Mouse (Mus musculus) v-Abl transformed pro-B cells (cell line): ENCODE results near the gene Kmt5b.

Experiments
- in situ Hi-C, 2 experiments: fragments of 400-800 bp; cut with MboI; formaldehyde crosslinking; loops; one replicate each; pipeline ENCODE4 v1.15.1; 2025; ENCODE audit not compliant: unreplicated experiment in 2 of 2

The Kmt5b gene

DNA sequence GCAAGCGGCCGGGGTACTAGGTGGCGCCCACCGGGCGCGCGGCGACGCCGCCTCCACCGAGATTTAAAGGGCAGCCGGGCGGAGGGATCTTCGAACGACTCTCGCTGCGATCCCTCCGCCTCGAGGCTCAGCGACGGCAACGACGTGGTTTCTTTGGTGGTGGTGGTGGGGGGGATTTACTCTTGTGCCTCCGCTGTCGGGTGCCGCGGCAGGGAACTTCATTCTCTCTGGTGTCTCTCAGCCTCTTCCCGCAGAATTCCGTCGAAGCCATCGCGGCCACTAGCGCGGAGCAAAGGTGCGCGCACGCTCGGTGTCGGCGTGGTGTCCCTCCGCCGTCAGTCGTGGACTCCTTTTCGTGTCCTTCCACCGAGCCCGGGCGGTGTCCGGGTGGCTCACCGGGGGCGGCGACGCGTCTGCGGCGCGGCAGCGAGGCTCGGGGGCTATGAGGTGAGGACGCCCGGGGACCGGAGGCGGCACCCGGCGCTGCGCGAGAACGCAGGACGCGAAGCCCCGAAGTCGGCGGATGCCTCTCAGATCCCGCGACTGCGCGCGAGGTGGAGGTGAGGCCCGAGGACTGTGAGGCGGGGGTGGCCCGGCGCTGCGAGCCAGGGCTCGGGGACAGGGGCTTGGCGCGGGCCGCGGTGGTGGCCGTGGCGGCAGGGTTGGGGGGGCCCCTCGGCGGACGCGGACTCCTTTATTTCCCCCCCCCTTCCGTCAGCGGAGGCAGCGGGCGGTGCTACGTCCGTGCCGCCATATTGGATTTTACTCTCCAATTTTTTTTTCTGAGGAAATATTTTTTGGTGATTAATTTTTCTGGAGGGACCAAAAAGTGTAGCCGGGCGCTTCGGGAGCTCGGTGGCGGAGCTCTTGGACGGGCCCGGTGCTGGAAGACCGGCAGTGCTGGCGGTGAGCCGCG, 818 bp downstream of the Kmt5b start:
- in situ Hi-C loops: no loop called here

GRCm38 (mm10) chr19:3768697-3769383, 1.6 kb downstream of the Kmt5b start:
- in situ Hi-C loops: no loop called here

- in situ Hi-C loops: no loop called here
Measured at GRCm38 (mm10) chr19:3769533-3769932, 2.3 kb downstream of the Kmt5b start.

DNA sequence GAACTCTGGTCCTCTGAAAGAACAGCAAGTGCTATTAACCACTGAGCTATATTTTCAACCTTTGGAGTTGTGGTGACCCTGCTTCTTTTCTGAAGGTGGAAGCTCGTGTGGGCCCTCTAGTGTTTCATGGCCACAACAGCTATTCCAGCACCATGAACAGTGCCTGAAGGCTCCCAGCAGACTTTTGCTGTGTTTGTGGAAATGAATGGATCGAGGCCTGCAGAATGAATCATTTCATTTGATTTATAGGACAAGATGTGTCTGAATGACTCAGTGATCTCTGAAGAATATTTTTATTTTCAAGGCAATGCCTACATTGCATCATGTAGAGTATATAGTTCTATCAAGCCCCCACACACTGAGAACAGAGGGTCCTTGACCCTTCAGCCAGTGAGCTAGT, 6.9 kb downstream of the Kmt5b start:
- in situ Hi-C loops: loop anchor here in 1 of 2 experiments (10.0 kb wide), 1 partner anchor 221 kb away; the partner anchor contains the start of gene Tbx10

DNA sequence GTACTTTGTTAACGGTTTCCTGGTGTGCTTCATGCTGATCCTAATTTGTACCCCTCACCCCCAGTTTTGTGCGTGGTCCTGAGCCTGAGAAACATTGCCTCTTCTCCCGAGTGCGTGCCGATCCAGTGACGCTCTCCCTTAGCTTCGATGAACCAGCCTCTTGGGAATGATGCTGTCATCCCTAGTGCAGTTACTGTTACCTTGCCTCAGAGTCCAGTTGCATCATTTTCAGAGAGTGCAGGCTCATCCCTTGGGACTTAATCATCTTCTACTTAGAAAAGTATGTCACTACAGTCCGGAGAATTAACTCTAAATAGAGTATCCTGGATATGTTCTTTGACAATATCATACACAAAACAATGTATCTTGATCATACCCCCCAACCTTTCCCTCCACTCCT, 11.5 kb downstream of the Kmt5b start:
- in situ Hi-C loops: loop anchor here in 1 of 2 experiments (10.0 kb wide), 1 partner anchor 216 kb away; the partner anchor contains the start of gene Tbx10

GRCm38 (mm10) chr19:3790077-3790476, 22.9 kb downstream of the Kmt5b start:
- in situ Hi-C loops: loop anchor here (5.0 kb wide), 1 partner anchor 192 kb away; no protein-coding TSS in a partner anchor

- in situ Hi-C loops: no loop called here
Measured at GRCm38 (mm10) chr19:3805526-3805925, 38.3 kb downstream of the Kmt5b start.

DNA sequence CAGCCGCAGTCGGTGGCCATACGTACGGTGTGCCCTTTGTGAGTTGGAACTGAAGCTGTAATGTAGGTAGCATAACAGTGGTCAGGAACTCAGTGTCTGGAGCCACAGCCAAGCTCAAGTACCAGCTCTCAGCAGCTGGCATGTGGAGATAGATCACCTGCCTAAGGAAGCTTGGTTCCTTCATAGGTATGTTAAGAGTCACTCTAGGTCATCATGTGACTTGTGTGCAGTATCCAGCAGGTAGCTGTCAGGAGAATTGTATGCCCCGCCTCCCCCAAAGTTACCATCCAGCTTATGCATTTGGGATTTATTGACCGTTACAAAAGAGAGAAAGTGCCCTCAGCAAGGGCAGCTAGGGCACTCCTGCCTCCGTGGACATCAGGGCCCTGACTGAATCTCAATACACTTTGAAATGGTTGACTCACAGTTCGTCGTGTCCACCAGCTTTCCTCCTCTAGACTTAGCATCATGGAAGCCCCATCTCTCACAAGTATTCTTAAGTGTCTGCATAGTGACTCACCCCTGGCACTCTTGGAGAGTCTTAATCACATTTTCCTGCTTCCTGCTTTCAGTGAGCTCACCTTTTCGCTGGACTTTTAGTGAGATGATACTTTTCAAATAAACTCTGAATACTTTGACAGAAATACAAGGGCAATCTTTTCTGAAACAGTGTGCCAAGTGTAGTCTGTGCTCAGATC, 43.5 kb downstream of the Kmt5b start:
- in situ Hi-C loops: no loop called here

- in situ Hi-C loops: no loop called here
Measured at GRCm38 (mm10) chr19:3814461-3814860, 47.2 kb downstream of the Kmt5b start.

GRCm38 (mm10) chr19:3815824-3816223, 48.6 kb downstream of the Kmt5b start:
- in situ Hi-C loops: no loop called here

DNA sequence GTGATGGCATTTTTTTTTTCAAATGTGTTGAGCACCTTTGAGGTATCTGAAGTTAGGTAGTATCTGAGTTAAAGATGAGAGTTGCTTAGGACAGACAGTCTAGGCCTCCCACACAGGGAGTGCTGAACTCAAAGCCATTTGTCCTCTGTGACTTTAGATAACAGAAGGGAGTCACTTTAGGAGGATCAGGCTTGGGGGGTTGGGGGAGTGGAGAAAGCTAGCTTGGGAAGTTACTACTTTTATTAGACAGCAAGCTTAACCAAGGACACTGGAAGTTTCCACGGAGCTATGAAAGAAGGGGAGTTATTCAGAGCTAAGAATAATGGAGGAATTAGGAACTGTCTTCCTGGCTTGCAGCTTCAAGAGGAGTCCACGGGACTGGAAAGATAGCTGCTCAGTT, 51.9 kb downstream of the Kmt5b start:
- in situ Hi-C loops: no loop called here

GRCm38 (mm10) chr19:3819899-3820444, 52.8 kb downstream of the Kmt5b start:
- in situ Hi-C loops: no loop called here

GRCm38 (mm10) chr19:3825044-3825443, 57.8 kb downstream of the Kmt5b start:
- in situ Hi-C loops: no loop called here

DNA sequence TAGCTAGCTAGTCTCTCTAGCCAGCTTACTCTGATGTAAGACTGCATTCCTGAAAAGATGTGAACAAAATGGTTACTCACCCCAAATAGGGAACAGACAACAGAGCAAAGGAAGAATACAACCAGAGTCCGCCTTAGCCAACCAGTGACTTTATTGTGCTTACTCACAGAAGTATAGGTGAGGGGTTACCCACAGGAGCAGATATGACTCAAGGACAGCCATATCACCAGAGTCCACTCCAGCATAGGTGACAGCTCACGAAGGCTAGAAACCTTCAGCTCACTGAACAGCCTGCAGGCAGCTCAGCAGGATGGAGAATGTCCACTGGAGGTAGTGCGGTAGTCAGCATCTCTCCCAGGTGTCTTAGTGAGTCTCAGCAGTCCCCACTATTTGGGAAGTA, 62.6 kb downstream of the Kmt5b start:
- in situ Hi-C loops: no loop called here

- in situ Hi-C loops: no loop called here
Measured at GRCm38 (mm10) chr19:3831716-3832115, 64.5 kb downstream of the Kmt5b start.

- in situ Hi-C loops: no loop called here
Measured at GRCm38 (mm10) chr19:3832851-3833353, 65.7 kb downstream of the Kmt5b start.

- in situ Hi-C loops: no loop called here
Measured at GRCm38 (mm10) chr19:3834301-3834700, 67.1 kb downstream of the Kmt5b start.

- in situ Hi-C loops: no loop called here
Measured at GRCm38 (mm10) chr19:3836791-3837190, 69.6 kb downstream of the Kmt5b start.

DNA sequence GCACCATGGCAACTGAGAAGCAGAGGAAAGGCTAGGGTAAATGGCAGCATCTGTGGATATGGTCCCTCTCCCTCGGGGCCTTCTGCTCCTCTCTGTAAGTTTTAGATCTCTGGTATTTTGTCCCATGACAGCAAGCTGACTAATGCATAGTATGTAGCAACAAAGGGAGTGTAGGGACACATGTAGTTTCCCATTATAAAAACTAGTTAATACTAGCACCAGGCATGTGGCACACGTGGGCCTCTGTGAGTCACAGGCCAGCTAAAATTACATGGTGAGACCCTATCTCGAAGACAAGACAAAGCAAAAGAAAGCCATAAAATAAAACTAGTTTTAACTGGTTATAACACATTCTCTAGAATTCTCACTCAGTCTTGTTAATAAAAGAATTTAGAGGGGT, 71.7 kb downstream of the Kmt5b start:
- in situ Hi-C loops: no loop called here

DNA sequence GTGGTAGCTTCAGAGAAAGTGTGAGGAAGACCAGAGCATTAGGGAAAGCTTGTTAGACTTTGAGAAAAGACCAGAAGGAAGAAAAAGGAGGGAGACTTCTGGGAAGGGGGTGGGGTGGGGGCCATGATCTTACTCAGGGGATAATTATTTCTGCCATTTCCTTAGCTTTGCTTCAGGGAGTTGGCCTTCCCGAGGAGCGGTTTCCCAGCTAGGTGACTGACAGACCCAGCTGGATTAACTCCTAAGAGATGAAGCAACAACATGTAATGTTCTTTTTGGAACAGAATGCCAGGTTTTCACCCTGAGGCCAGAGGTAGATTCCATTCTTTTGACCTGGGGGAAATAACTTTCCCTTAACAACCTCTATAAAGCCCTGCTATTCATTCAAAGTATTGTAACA, 72.5 kb downstream of the Kmt5b start:
- in situ Hi-C loops: no loop called here
